Mouse (Mus musculus): ENCODE measurements at regions not wholly inside any gene's neighbourhood (a gene's known extent, or its start where the extent isn't known, plus 50 kb on each side); places are given as distances from the start of the nearest gene placed in this dataset.

- TF ChIP-seq CTCF (IDR thresholded peaks at IDR 0.05; ENCODE audit: extremely low read depth, insufficient read length, insufficient replicate concordance, low read depth, low read length): no peak
- TF ChIP-seq POLR2A (IDR thresholded peaks at IDR 0.05; ENCODE audit: low read depth, low read length): no peak
These were observed 220.5 kb downstream of the Rpl10-ps3 start for GRCm38 (mm10) chr9:50124241-50124640.

Data from small intestine, adult 2 months (tissue).